Mouse (Mus musculus) cerebellum, adult 2 months (tissue): ENCODE measurements around the gene Psme3.

ENCODE experiments used
- CTCF ChIP-seq: fragments of 200-500 bp; IDR thresholded peaks from 2 replicates; pipeline ENCODE4 v1.5.1; 2011; ENCODE audit warnings: low read depth, mild to moderate bottlenecking, control low read depth, low read length, moderate library complexity, borderline replicate concordance; ENCODE audit not compliant: insufficient read depth
- POLR2A ChIP-seq: fragments of 200-500 bp; IDR thresholded peaks from 2 replicates; pipeline ENCODE4 v1.6.1; 2011; ENCODE audit warnings: low read length, control low read depth, borderline replicate concordance; ENCODE audit not compliant: insufficient read depth

GRCm38 (mm10) chr11:101283805-101284204 is 32.2 kb upstream of the Psme3 start:
- no peak for TF ChIP-seq POLR2A
- no peak for TF ChIP-seq CTCF
